Mouse (Mus musculus) urinary bladder, postnatal 4 days (tissue): ENCODE measurements around the gene Zdhhc18.
"Not testable (repeated sequence)": the region's sequence is repeated elsewhere in the genome, so short reads cannot be mapped to it uniquely, and the experiment has no call there.

ENCODE experiments used
- DNase-seq, 2 experiments: peaks; one replicate each; pipeline ENCODE4 v3.0.0; 2021 to 2022; ENCODE audit warnings: low spot score in 2 of 2

The Zdhhc18 gene

GRCm38 (mm10) chr4:133662945-133663344 is 13.0 kb upstream of the Zdhhc18 start:
- no peak for DNase-seq

GRCm38 (mm10) chr4:133662421-133662820 is 12.5 kb upstream of the Zdhhc18 start:
- DNase-seq, result no peak

GRCm38 (mm10) chr4:133660193-133661155 is 10.5 kb upstream of the Zdhhc18 start:
- peak; percentile 75 to 77 for DNase-seq

GRCm38 (mm10) chr4:133659497-133660192 is 9.7 kb upstream of the Zdhhc18 start:
- peak in 1 of 2 experiments; percentile 57 for DNase-seq

GRCm38 (mm10) chr4:133658729-133659128 is 8.8 kb upstream of the Zdhhc18 start:
- DNase-seq, result no peak

GRCm38 (mm10) chr4:133657829-133658458 is 8.0 kb upstream of the Zdhhc18 start:
- DNase-seq, result no peak

GRCm38 (mm10) chr4:133656997-133657396 is 7.0 kb upstream of the Zdhhc18 start:
- no peak for DNase-seq

GRCm38 (mm10) chr4:133656294-133656693 is 6.3 kb upstream of the Zdhhc18 start:
- DNase-seq, result no peak

GRCm38 (mm10) chr4:133654070-133654469 is 4.1 kb upstream of the Zdhhc18 start:
- DNase-seq, result not testable (repeated sequence)

GRCm38 (mm10) chr4:133652746-133653145 is 2.8 kb upstream of the Zdhhc18 start:
- DNase-seq, result no peak

- DNase-seq, result no peak
Measured at GRCm38 (mm10) chr4:133651986-133652385, 2.0 kb upstream of the Zdhhc18 start.

GRCm38 (mm10) chr4:133651445-133651844 is 1.5 kb upstream of the Zdhhc18 start:
- no peak for DNase-seq

GRCm38 (mm10) chr4:133649464-133649863 is 490 bp downstream of the Zdhhc18 start:
- not testable (repeated sequence) for DNase-seq

- no peak for DNase-seq
Measured at GRCm38 (mm10) chr4:133645680-133646079, 4.3 kb downstream of the Zdhhc18 start.

GRCm38 (mm10) chr4:133645195-133645594 is 4.8 kb downstream of the Zdhhc18 start:
- DNase-seq, result no peak

- no peak for DNase-seq
Measured at GRCm38 (mm10) chr4:133634043-133634410, 15.9 kb downstream of the Zdhhc18 start.

- peak; percentile 83 to 90 for DNase-seq
Measured at GRCm38 (mm10) chr4:133633332-133634042, 16.5 kb downstream of the Zdhhc18 start.

- DNase-seq, result no peak
Measured at GRCm38 (mm10) chr4:133632483-133633327, 17.2 kb downstream of the Zdhhc18 start.

- no peak for DNase-seq
Measured at GRCm38 (mm10) chr4:133631769-133632411, 18.1 kb downstream of the Zdhhc18 start.
